Mouse (Mus musculus) olfactory bulb, adult 2 months (tissue): ENCODE results near the gene Wtap.
"Not testable (repeated sequence)": the region's sequence is repeated elsewhere in the genome, so short reads cannot be mapped to it uniquely, and the experiment has no call there.

ENCODE experiments used
- CTCF ChIP-seq: fragments of 200-500 bp; IDR thresholded peaks from 2 replicates; pipeline ENCODE4 v1.5.1; 2012; ENCODE audit warnings: low read depth, mild to moderate bottlenecking, low read length, moderate library complexity; ENCODE audit not compliant: insufficient read depth
- POLR2A ChIP-seq: fragments of 200-500 bp; IDR thresholded peaks from 2 replicates; pipeline ENCODE4 v1.6.1; 2012; ENCODE audit warnings: mild to moderate bottlenecking, low read depth, low read length, moderate library complexity; ENCODE audit not compliant: insufficient read depth

DNA sequence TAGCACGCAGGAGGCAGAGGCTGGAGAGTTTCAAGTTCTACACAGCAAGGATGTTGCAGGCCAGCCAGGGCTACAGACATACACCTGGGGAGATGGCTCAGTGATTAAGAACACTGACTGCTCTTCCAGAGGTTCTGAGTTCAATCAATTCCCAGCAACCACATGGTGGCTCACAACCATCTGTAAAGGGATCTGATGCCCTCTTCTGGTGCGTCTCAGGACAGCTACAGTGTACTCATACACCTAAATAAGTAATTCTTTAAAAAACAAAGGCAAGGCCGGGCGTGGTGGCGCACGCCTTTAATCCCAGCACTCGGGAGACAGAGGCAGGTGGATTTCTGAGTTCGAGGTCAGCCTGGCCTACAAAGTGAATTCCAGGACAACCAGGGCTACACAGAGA is 5.9 kb downstream of the Wtap start:
- not testable (repeated sequence) for TF ChIP-seq CTCF, POLR2A
